Comparison of ENCODE assay signal across 15 mouse cellular contexts in genomic region chr10:14057841-14058605, GRCm38 (mm10).
DNase-seq lines count a peak whose midpoint lies in the region; ATAC-seq and TF ChIP-seq lines count a peak whose summit lies in the region.
"Had no signal": no experiment of that assay in that cellular context is flagged by ENCODE, and none has a peak within 500 bp of the region (broad histone marks: within the 10 kb centered on the region; RNA-seq: fewer than 3 reads in every experiment).

No protein-coding gene starts in this region.

- no peak overlapping the region for H3K9ac ChIP-seq in forebrain, embryonic 14.5 days (ENCODE audit: low read length)
- no peak overlapping the region for H3K9ac ChIP-seq in forebrain, embryonic 16.5 days (replicated peaks; ENCODE audit: low read depth, low read length)
- H3K9ac ChIP-seq in hindbrain, postnatal 0 days (replicated peaks; ENCODE audit: low read length): no peak overlapping the region
- no peak overlapping the region for H3K9ac ChIP-seq in hindbrain, embryonic 11.5 days (ENCODE audit: low read depth, low read length)
- H3K9ac ChIP-seq: embryonic facial prominence, embryonic 15.5 days; limb, embryonic 15.5 days had no signal

- H3K27me3 ChIP-seq in forebrain, embryonic 14.5 days (replicated peaks; ENCODE audit: control insufficient read depth, insufficient read depth, low read length): no peaks in the 10 kb centered on the region
- H3K27me3 ChIP-seq in forebrain, embryonic 16.5 days (replicated peaks; ENCODE audit: control insufficient read depth, insufficient read depth, low read length): no peaks in the 10 kb centered on the region
- no peaks in the 10 kb centered on the region for H3K27me3 ChIP-seq in hindbrain, postnatal 0 days (ENCODE audit: insufficient read depth, low read length)
- no peaks in the 10 kb centered on the region for H3K27me3 ChIP-seq in hindbrain, embryonic 11.5 days (ENCODE audit: control insufficient read depth, insufficient read depth, low read length)
- H3K27me3 ChIP-seq in limb, embryonic 10.5 days (ENCODE audit: low read depth, poor library complexity, severe bottlenecking): no peaks in the 10 kb centered on the region
- H3K27me3 ChIP-seq: embryonic facial prominence, embryonic 15.5 days; limb, embryonic 15.5 days had no signal

- TF ChIP-seq CTCF in hindbrain, postnatal 0 days (IDR thresholded peaks at IDR 0.05; ENCODE audit: low read depth): no peak

- H3K9me3 ChIP-seq in forebrain, embryonic 14.5 days (replicated peaks; ENCODE audit: control insufficient read depth, low read length): no peaks in the 10 kb centered on the region
- no peaks in the 10 kb centered on the region for H3K9me3 ChIP-seq in forebrain, embryonic 16.5 days (ENCODE audit: control insufficient read depth, low read length)
- H3K9me3 ChIP-seq in hindbrain, postnatal 0 days (ENCODE audit: low read length): no peaks in the 10 kb centered on the region
- no peaks in the 10 kb centered on the region for H3K9me3 ChIP-seq in hindbrain, embryonic 11.5 days (ENCODE audit: control insufficient read depth, low read length)
- no peaks in the 10 kb centered on the region for H3K9me3 ChIP-seq in limb, embryonic 10.5 days (replicated peaks)
- H3K9me3 ChIP-seq: embryonic facial prominence, embryonic 15.5 days; limb, embryonic 15.5 days had no signal

- 0 out of 2 replicates have a peak overlapping the region, but pooled peaks have one; percentile 5 for H3K27ac ChIP-seq in forebrain, embryonic 14.5 days (ENCODE audit: low read depth, low read length)
- no peak overlapping the region for H3K27ac ChIP-seq in forebrain, embryonic 16.5 days (ENCODE audit: low read length)
- peak overlapping the region; percentile 49; the same call in 1 of the 2 replicates for H3K27ac ChIP-seq in hindbrain, postnatal 0 days
- no peak overlapping the region for H3K27ac ChIP-seq in hindbrain, embryonic 11.5 days (ENCODE audit: low read depth, low read length)
- no peak overlapping the region for H3K27ac ChIP-seq in limb, embryonic 10.5 days
- H3K27ac ChIP-seq: limb, embryonic 15.5 days had no signal

- H3K4me2 ChIP-seq in forebrain, embryonic 14.5 days (ENCODE audit: low read length): no peak overlapping the region
- no peak overlapping the region for H3K4me2 ChIP-seq in forebrain, embryonic 16.5 days (ENCODE audit: low read length)
- no peak overlapping the region for H3K4me2 ChIP-seq in hindbrain, postnatal 0 days (ENCODE audit: low read depth, low read length)
- no peak overlapping the region for H3K4me2 ChIP-seq in hindbrain, embryonic 11.5 days (replicated peaks; ENCODE audit: low read depth, low read length)
- H3K4me2 ChIP-seq: embryonic facial prominence, embryonic 15.5 days; limb, embryonic 15.5 days had no signal

- ATAC-seq in forebrain, embryonic 14.5 days: no peak
- ATAC-seq in forebrain, embryonic 16.5 days: no peak
- no peak for ATAC-seq in hindbrain, postnatal 0 days
- no peak for ATAC-seq in hindbrain, embryonic 11.5 days (ENCODE audit: low FRiP score)
- ATAC-seq in inflammation-experienced regulatory T-cells, adult 6 months: peak; percentile 59

- WGBS in forebrain, embryonic 14.5 days: 92% methylated on average over 11 of the region's 11 CpGs
- WGBS in forebrain, embryonic 16.5 days: 93% methylated on average over 11 of the region's 11 CpGs
- 93% methylated on average over 11 of the region's 11 CpGs for WGBS in hindbrain, postnatal 0 days
- 90% methylated on average over 11 of the region's 11 CpGs for WGBS in hindbrain, embryonic 11.5 days
- 92% methylated on average over 11 of the region's 11 CpGs for WGBS in limb, embryonic 10.5 days

- peaks cover 14% of the 10 kb centered on the region for H3K4me1 ChIP-seq in forebrain, embryonic 14.5 days (ENCODE audit: control insufficient read depth, insufficient read depth, low read length)
- peaks cover 20% of the 10 kb centered on the region for H3K4me1 ChIP-seq in forebrain, embryonic 16.5 days (replicated peaks; ENCODE audit: control insufficient read depth, insufficient read depth, low read length)
- H3K4me1 ChIP-seq in hindbrain, postnatal 0 days (ENCODE audit: insufficient read depth, low read length): peaks cover 22% of the 10 kb centered on the region
- peaks cover 8% of the 10 kb centered on the region; the same call in 1 of the 2 replicates for H3K4me1 ChIP-seq in hindbrain, embryonic 11.5 days (replicated peaks; ENCODE audit: control insufficient read depth, insufficient read depth, low read length)
- peaks cover 15% of the 10 kb centered on the region for H3K4me1 ChIP-seq in limb, embryonic 10.5 days

- no peak for DNase-seq in forebrain, embryonic 14.5 days (ENCODE audit: low spot score)
- no peak for DNase-seq in hindbrain, postnatal 0 days (ENCODE audit: low spot score)
- no peak for DNase-seq in hindbrain, embryonic 11.5 days (ENCODE audit: low spot score)
- peak; percentile 72 for DNase-seq in CD4-positive, CD25-positive, alpha-beta regulatory T cell, adult 2 months (ENCODE audit: low read depth, low spot score)
- DNase-seq in retina, embryonic 14.5 days (ENCODE audit: low spot score): no peak
- no peak for DNase-seq in limb, embryonic 10.5 days (ENCODE audit: low spot score)
- DNase-seq: B cell, adult 2 months; gastrocnemius, postnatal 25 days; lung, adult 2 months; right cerebral cortex, postnatal 25 days; thymus, postnatal 25 days had no signal

- H3K4me3 ChIP-seq in forebrain, embryonic 14.5 days (ENCODE audit: low read depth, low read length): no peak overlapping the region
- H3K4me3 ChIP-seq in forebrain, embryonic 16.5 days (replicated peaks; ENCODE audit: low read length): no peak overlapping the region
- H3K4me3 ChIP-seq in hindbrain, postnatal 0 days (ENCODE audit: low read length): no peak overlapping the region
- no peak overlapping the region for H3K4me3 ChIP-seq in hindbrain, embryonic 11.5 days (ENCODE audit: low read depth, low read length)
- H3K4me3 ChIP-seq in limb, embryonic 10.5 days: no peak overlapping the region
- H3K4me3 ChIP-seq: embryonic facial prominence, embryonic 15.5 days; limb, embryonic 15.5 days had no signal

- H3K36me3 ChIP-seq in forebrain, embryonic 14.5 days (ENCODE audit: control insufficient read depth, insufficient read depth, low read length): no peaks in the 10 kb centered on the region
- H3K36me3 ChIP-seq in forebrain, embryonic 16.5 days (ENCODE audit: control insufficient read depth, insufficient read depth): no peaks in the 10 kb centered on the region
- H3K36me3 ChIP-seq in hindbrain, postnatal 0 days (ENCODE audit: insufficient read depth, low read length): no peaks in the 10 kb centered on the region
- H3K36me3 ChIP-seq in hindbrain, embryonic 11.5 days (ENCODE audit: control insufficient read depth, insufficient read depth, low read length): no peaks in the 10 kb centered on the region
- no peaks in the 10 kb centered on the region for H3K36me3 ChIP-seq in limb, embryonic 10.5 days
- H3K36me3 ChIP-seq: embryonic facial prominence, embryonic 15.5 days; limb, embryonic 15.5 days had no signal

Comparison
In these comparisons a context has a peak if more than half of its experiments do, and no peak if none do; other contexts are left out.
1. H3K27ac ChIP-seq: peak in forebrain, embryonic 14.5 days (single experiment) and hindbrain, postnatal 0 days (single experiment); none in forebrain, embryonic 16.5 days (single experiment), hindbrain, embryonic 11.5 days (single experiment) and limb, embryonic 10.5 days (single experiment).